Mouse (Mus musculus): Measurements from ENCODE around the gene Sgo2a.
"Not testable (repeated sequence)": the region's sequence is repeated elsewhere in the genome, so short reads cannot be mapped to it uniquely, and the experiment has no call there.

The Sgo2a gene

GRCm38 (mm10) chr1:58031160-58031769 is 35.5 kb downstream of the Sgo2a start:
- peak; percentile 29 for DNase-seq

- not testable (repeated sequence) for DNase-seq
These were observed 41.5 kb downstream of the Sgo2a start for GRCm38 (mm10) chr1:58037306-58037705.

GRCm38 (mm10) chr1:58045076-58045475 is 49.3 kb downstream of the Sgo2a start:
- no peak for DNase-seq

- no peak for DNase-seq
These were observed 49.8 kb downstream of the Sgo2a start for GRCm38 (mm10) chr1:58045546-58045945.

GRCm38 (mm10) chr1:58046721-58047290 is 51.0 kb downstream of the Sgo2a start:
- no peak for DNase-seq

- no peak for DNase-seq
These were observed 53.4 kb downstream of the Sgo2a start for GRCm38 (mm10) chr1:58049126-58049525.

- DNase-seq: no peak
These were observed 59.8 kb downstream of the Sgo2a start for GRCm38 (mm10) chr1:58055598-58055997.

GRCm38 (mm10) chr1:58056074-58056807 is 60.5 kb downstream of the Sgo2a start:
- no peak for DNase-seq

- no peak for DNase-seq
These were observed 61.2 kb downstream of the Sgo2a start for GRCm38 (mm10) chr1:58056939-58057338.

- no peak for DNase-seq
These were observed 63.1 kb downstream of the Sgo2a start for GRCm38 (mm10) chr1:58058846-58059245.

GRCm38 (mm10) chr1:58062131-58062530 is 66.4 kb downstream of the Sgo2a start:
- no peak for DNase-seq

GRCm38 (mm10) chr1:58065151-58065550 is 69.4 kb downstream of the Sgo2a start:
- DNase-seq: no peak

GRCm38 (mm10) chr1:58065606-58066005 is 69.8 kb downstream of the Sgo2a start:
- no peak for DNase-seq

- no peak for DNase-seq
These were observed 73.4 kb downstream of the Sgo2a start for GRCm38 (mm10) chr1:58069181-58069580.

- no peak for DNase-seq
These were observed 74.3 kb downstream of the Sgo2a start for GRCm38 (mm10) chr1:58070091-58070490.

GRCm38 (mm10) chr1:58071006-58071405 is 75.2 kb downstream of the Sgo2a start:
- DNase-seq: no peak

- no peak for DNase-seq
These were observed 75.7 kb downstream of the Sgo2a start for GRCm38 (mm10) chr1:58071509-58071908.

- DNase-seq: no peak
These were observed 76.6 kb downstream of the Sgo2a start for GRCm38 (mm10) chr1:58072416-58072815.

- no peak for DNase-seq
These were observed 77.4 kb downstream of the Sgo2a start for GRCm38 (mm10) chr1:58072991-58073730.

GRCm38 (mm10) chr1:58074266-58074665 is 78.5 kb downstream of the Sgo2a start:
- no peak for DNase-seq

Data from right cerebral cortex, postnatal 14 days (tissue).